Mouse (Mus musculus): ENCODE results near the gene Gnb5.

GRCm38 (mm10) chr9:75384337-75384962 lies 78.4 kb downstream of the Gnb5 start:
- TF ChIP-seq CTCF (IDR thresholded peaks at IDR 0.05; ENCODE audit: low read depth): no peak
- TF ChIP-seq EP300 (IDR thresholded peaks at IDR 0.05; ENCODE audit: low read depth): no peak
